Mouse (Mus musculus): ENCODE measurements around the gene Tsc2. TPM values are rescaled to one million over a fixed set of nuclear protein-coding genes. Genes with fewer than 3 reads are reported as not detected.

The Tsc2 gene
- polyA plus RNA-seq (2012; rRNA removed) = 163 and 173 TPM in 2 replicates

- TF ChIP-seq CTCF (IDR thresholded peaks at IDR 0.05; ENCODE audit: borderline replicate concordance, control insufficient read depth, extremely low read depth, insufficient read depth, low read length, poor library complexity) (0 out of 2 replicates have a peak, but pooled peaks have one; percentile 57), POLR2A (IDR thresholded peaks at IDR 0.05; ENCODE audit: control insufficient read depth, extremely low read depth, insufficient read depth, low read length, poor library complexity) (0 out of 2 replicates have a peak, but pooled peaks have one; percentile 56)
- peak; percentile 90 for DNase-seq
Observed at GRCm38 (mm10) chr17:24632167-24632812, at the start of gene Tsc2, which contains the start of gene Nthl1. Tsc2 (minus strand) TSS chr17:24632630. Nthl1 (plus strand) TSS chr17:24632680.

DNA sequence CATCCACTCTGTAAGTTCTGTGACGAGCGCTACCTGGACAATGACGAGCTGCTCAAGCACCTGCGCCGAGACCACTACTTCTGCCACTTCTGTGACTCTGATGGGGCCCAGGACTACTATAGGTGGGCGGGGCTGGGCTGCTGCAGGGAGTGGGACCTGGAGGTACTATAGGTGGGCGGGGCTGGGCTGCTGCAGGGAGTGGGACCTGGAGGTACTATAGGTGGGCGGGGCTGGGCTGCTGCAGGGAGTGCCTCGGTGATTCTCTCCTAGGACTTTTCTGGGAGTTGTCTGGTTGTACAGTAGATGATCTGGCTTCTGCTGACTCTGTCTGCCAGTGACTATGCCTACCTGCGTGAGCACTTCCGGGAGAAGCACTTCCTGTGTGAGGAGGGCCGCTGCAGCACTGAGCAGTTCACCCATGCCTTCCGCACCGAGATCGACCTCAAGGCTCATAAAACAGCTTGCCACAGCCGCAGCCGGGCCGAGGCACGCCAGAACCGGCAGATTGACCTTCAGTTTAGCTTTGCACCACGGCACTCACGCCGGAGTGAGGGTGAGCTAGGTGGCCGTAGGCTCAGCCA, 45.2 kb upstream of the Tsc2 start:
- H3K4me3 ChIP-seq (ENCODE audit: control insufficient read depth, insufficient read depth, low read length) = no peak overlapping the region
- H3K27me3 ChIP-seq (ENCODE audit: control insufficient read depth, insufficient read depth, low read length) = no peaks in the 10 kb centered on the region
- H3K4me1 ChIP-seq (replicated peaks; ENCODE audit: control insufficient read depth, insufficient read depth, low read length) = no peaks in the 10 kb centered on the region
- TF ChIP-seq CTCF (IDR thresholded peaks at IDR 0.05; ENCODE audit: borderline replicate concordance, control insufficient read depth, extremely low read depth, insufficient read depth, low read length, poor library complexity) (no peak), POLR2A (IDR thresholded peaks at IDR 0.05; ENCODE audit: control insufficient read depth, extremely low read depth, insufficient read depth, low read length, poor library complexity) (no peak)
- no peak overlapping the region for H3K27ac ChIP-seq (ENCODE audit: control insufficient read depth, insufficient read depth, low read length)
- 98% methylated on average over 24 of the region's 24 CpGs for WGBS
- H3K36me3 ChIP-seq (ENCODE audit: control insufficient read depth, insufficient read depth, low read length) = peaks cover 22% of the 10 kb centered on the region; the same call in 1 of the 2 replicates
- no peak for DNase-seq

More at GRCm38 (mm10) chr17:24632167-24632812, at the start of gene Tsc2, which contains the start of gene Nthl1:
- H3K36me3 ChIP-seq (ENCODE audit: control insufficient read depth, insufficient read depth, low read length) = no peaks in the 10 kb centered on the region
- peak within 1 kb of the TSS; percentile 71 for H3K4me3 ChIP-seq (ENCODE audit: control insufficient read depth, insufficient read depth, low read length)
- H3K27me3 ChIP-seq (ENCODE audit: control insufficient read depth, insufficient read depth, low read length) = no peaks in the 10 kb centered on the region
- 2% methylated on average over 51 of the region's 51 CpGs for WGBS
- peaks cover 12% of the 10 kb centered on the region for H3K4me1 ChIP-seq (replicated peaks; ENCODE audit: control insufficient read depth, insufficient read depth, low read length)
- H3K27ac ChIP-seq (ENCODE audit: control insufficient read depth, insufficient read depth, low read length) = peak within 1 kb of the TSS; percentile 9; the same call in 1 of the 2 replicates

- H3K27me3 ChIP-seq (ENCODE audit: control insufficient read depth, insufficient read depth, low read length) = no peaks in the 10 kb centered on the region
- 86% methylated on average over 5 of the region's 5 CpGs for WGBS
- H3K27ac ChIP-seq (ENCODE audit: control insufficient read depth, insufficient read depth, low read length) = no peak overlapping the region
- H3K4me1 ChIP-seq (replicated peaks; ENCODE audit: control insufficient read depth, insufficient read depth, low read length) = peaks cover 4% of the 10 kb centered on the region; the same call in 1 of the 2 replicates
- TF ChIP-seq POLR2A (IDR thresholded peaks at IDR 0.05; ENCODE audit: control insufficient read depth, extremely low read depth, insufficient read depth, low read length, poor library complexity) (no peak), CTCF (IDR thresholded peaks at IDR 0.05; ENCODE audit: borderline replicate concordance, control insufficient read depth, extremely low read depth, insufficient read depth, low read length, poor library complexity) (no peak)
- DNase-seq = no peak
- peaks cover 22% of the 10 kb centered on the region; the same call in 1 of the 2 replicates for H3K36me3 ChIP-seq (ENCODE audit: control insufficient read depth, insufficient read depth, low read length)
- no peak overlapping the region for H3K4me3 ChIP-seq (ENCODE audit: control insufficient read depth, insufficient read depth, low read length)
Observed at GRCm38 (mm10) chr17:24676877-24677276, 44.4 kb upstream of the Tsc2 start.

GRCm38 (mm10) chr17:24676187-24676586, 43.8 kb upstream of the Tsc2 start:
- peak; percentile 74 for DNase-seq
- WGBS = 74% methylated on average over 2 of the region's 2 CpGs
- Histone ChIP-seq H3K27ac (ENCODE audit: control insufficient read depth, insufficient read depth, low read length) (no peak overlapping the region), H3K4me1 (replicated peaks; ENCODE audit: control insufficient read depth, insufficient read depth, low read length) (peaks cover 10% of the 10 kb centered on the region), H3K36me3 (ENCODE audit: control insufficient read depth, insufficient read depth, low read length) (peaks cover 22% of the 10 kb centered on the region; the same call in 1 of the 2 replicates), H3K27me3 (ENCODE audit: control insufficient read depth, insufficient read depth, low read length) (no peaks in the 10 kb centered on the region), H3K4me3 (ENCODE audit: control insufficient read depth, insufficient read depth, low read length) (no peak overlapping the region)
- no peak for TF ChIP-seq POLR2A (IDR thresholded peaks at IDR 0.05; ENCODE audit: control insufficient read depth, extremely low read depth, insufficient read depth, low read length, poor library complexity)
- peak; percentile 61; the same call in 1 of the 2 replicates for TF ChIP-seq CTCF (IDR thresholded peaks at IDR 0.05; ENCODE audit: borderline replicate concordance, control insufficient read depth, extremely low read depth, insufficient read depth, low read length, poor library complexity)

DNA sequence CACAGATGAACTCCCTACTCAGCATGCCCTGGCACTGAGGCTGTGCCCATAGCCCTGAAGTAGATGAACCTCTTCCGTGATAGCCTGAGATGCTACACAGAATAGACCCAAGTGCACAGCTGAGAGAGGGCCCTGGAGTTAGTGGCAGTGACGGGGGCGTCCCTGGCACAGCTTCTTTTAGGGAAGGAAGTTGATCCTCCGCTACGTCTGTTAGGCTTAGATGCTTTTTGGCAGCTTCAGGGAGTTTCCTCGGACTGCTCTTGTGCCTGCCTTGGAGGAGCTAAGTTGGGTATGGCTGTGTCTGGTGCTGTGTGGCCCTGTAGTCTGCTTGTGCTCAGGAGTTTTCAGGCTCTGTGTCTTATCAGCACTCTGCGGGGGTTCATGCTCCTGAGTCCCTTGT, 41.8 kb upstream of the Tsc2 start:
- DNase-seq = no peak
- Histone ChIP-seq H3K27ac (ENCODE audit: control insufficient read depth, insufficient read depth, low read length) (no peak overlapping the region), H3K4me3 (ENCODE audit: control insufficient read depth, insufficient read depth, low read length) (no peak overlapping the region), H3K27me3 (ENCODE audit: control insufficient read depth, insufficient read depth, low read length) (no peaks in the 10 kb centered on the region), H3K4me1 (replicated peaks; ENCODE audit: control insufficient read depth, insufficient read depth, low read length) (peaks cover 18% of the 10 kb centered on the region), H3K36me3 (ENCODE audit: control insufficient read depth, insufficient read depth, low read length) (peaks cover 17% of the 10 kb centered on the region; the same call in 1 of the 2 replicates)
- TF ChIP-seq POLR2A (IDR thresholded peaks at IDR 0.05; ENCODE audit: control insufficient read depth, extremely low read depth, insufficient read depth, low read length, poor library complexity) (no peak), CTCF (IDR thresholded peaks at IDR 0.05; ENCODE audit: borderline replicate concordance, control insufficient read depth, extremely low read depth, insufficient read depth, low read length, poor library complexity) (no peak)
- 77% methylated on average over 7 of the region's 7 CpGs for WGBS

- H3K27ac ChIP-seq (ENCODE audit: control insufficient read depth, insufficient read depth, low read length) = no peak overlapping the region
Observed at GRCm38 (mm10) chr17:24672141-24672540, 39.7 kb upstream of the Tsc2 start.

More at GRCm38 (mm10) chr17:24672141-24672540, 39.7 kb upstream of the Tsc2 start:
- peaks cover 4% of the 10 kb centered on the region; the same call in 1 of the 2 replicates for H3K36me3 ChIP-seq (ENCODE audit: control insufficient read depth, insufficient read depth, low read length)
- no peak overlapping the region for H3K4me3 ChIP-seq (ENCODE audit: control insufficient read depth, insufficient read depth, low read length)
- H3K27me3 ChIP-seq (ENCODE audit: control insufficient read depth, insufficient read depth, low read length) = no peaks in the 10 kb centered on the region
- TF ChIP-seq CTCF (IDR thresholded peaks at IDR 0.05; ENCODE audit: borderline replicate concordance, control insufficient read depth, extremely low read depth, insufficient read depth, low read length, poor library complexity) (no peak), POLR2A (IDR thresholded peaks at IDR 0.05; ENCODE audit: control insufficient read depth, extremely low read depth, insufficient read depth, low read length, poor library complexity) (no peak)
- no peak for DNase-seq
- peaks cover 20% of the 10 kb centered on the region for H3K4me1 ChIP-seq (replicated peaks; ENCODE audit: control insufficient read depth, insufficient read depth, low read length)
- WGBS = 47% methylated on average over 5 of the region's 5 CpGs
